Mouse (Mus musculus) myocyte (in vitro differentiated cells): ENCODE data around the gene Mfap4. TPM values are rescaled to one million over a fixed set of nuclear protein-coding genes. Genes with fewer than 3 reads are reported as not detected.

Source experiments
- H3K27me3 ChIP-seq: one replicate; pipeline ENCODE4 v1.6.1; 2011; ENCODE audit not compliant: control insufficient read depth, insufficient read depth, insufficient read length
- H3K36me3 ChIP-seq: one replicate; pipeline ENCODE4 v1.6.1; 2011; ENCODE audit not compliant: control insufficient read depth, insufficient read depth
- H3K4me2 ChIP-seq: one replicate; pipeline ENCODE4 v1.6.1; 2011; ENCODE audit warnings: low read depth, control low read depth
- H3K4me3 ChIP-seq: one replicate; pipeline ENCODE4 v1.5.1; 2011; ENCODE audit warnings: mild to moderate bottlenecking, control low read depth, moderate library complexity
- H3K79me2 ChIP-seq: one replicate; pipeline ENCODE4 v1.6.1; 2011; ENCODE audit not compliant: control insufficient read depth, insufficient read depth
- H3ac ChIP-seq: one replicate; pipeline ENCODE4 v1.6.1; 2011; ENCODE audit not compliant: control insufficient read depth, insufficient read length
- CEBPB ChIP-seq: IDR thresholded peaks from 2 replicates; pipeline ENCODE4 v1.6.1; 2011; ENCODE audit warnings: mild to moderate bottlenecking, moderate library complexity; ENCODE audit not compliant: poor library complexity, insufficient read depth, severe bottlenecking
- E2F4 ChIP-seq: IDR thresholded peaks from one replicate; pipeline ENCODE4 v1.6.1; 2011; ENCODE audit warnings: mild to moderate bottlenecking, control low read depth, moderate library complexity; ENCODE audit not compliant: insufficient read depth
- MAX ChIP-seq: IDR thresholded peaks from one replicate; pipeline ENCODE4 v1.6.1; 2011; ENCODE audit warnings: low read depth, mild to moderate bottlenecking, control low read depth
- MYOD1 ChIP-seq, 3 experiments: IDR thresholded peaks; one replicate each; pipeline ENCODE4 v1.6.1; 2011; ENCODE audit warnings: control low read depth in 2 of 3, low read depth in 2 of 3, mild to moderate bottlenecking in 2 of 3, moderate library complexity in 1 of 3; ENCODE audit not compliant: insufficient read length in 2 of 3, control insufficient read depth in 1 of 3
- MYOG ChIP-seq, 3 experiments: IDR thresholded peaks; one replicate each; pipeline ENCODE4 v1.6.1; 2011; ENCODE audit warnings: control low read depth in 2 of 3, low read depth in 2 of 3, mild to moderate bottlenecking in 2 of 3; ENCODE audit not compliant: insufficient read length in 2 of 3, control insufficient read depth in 1 of 3, insufficient read depth in 1 of 3
- POLR2A ChIP-seq: IDR thresholded peaks from one replicate; pipeline ENCODE4 v1.6.1; 2011; ENCODE audit warnings: low read depth, mild to moderate bottlenecking, control low read depth, moderate library complexity; ENCODE audit not compliant: insufficient read length
- POLR2AphosphoS2 ChIP-seq: IDR thresholded peaks from one replicate; pipeline ENCODE4 v1.6.1; 2011; ENCODE audit warnings: low read depth, control low read depth; ENCODE audit not compliant: insufficient read length
- REST ChIP-seq: IDR thresholded peaks from one replicate; pipeline ENCODE4 v1.6.1; 2011; ENCODE audit warnings: mild to moderate bottlenecking, control low read depth, moderate library complexity; ENCODE audit not compliant: insufficient read depth, insufficient read length
- SRF ChIP-seq: IDR thresholded peaks from one replicate; pipeline ENCODE4 v1.6.1; 2011; ENCODE audit warnings: low read depth; ENCODE audit not compliant: control insufficient read depth, insufficient read length
- TCF12 ChIP-seq: IDR thresholded peaks from one replicate; pipeline ENCODE4 v1.6.1; 2011; ENCODE audit warnings: mild to moderate bottlenecking, control low read depth; ENCODE audit not compliant: poor library complexity, insufficient read depth, severe bottlenecking
- TCF3 ChIP-seq: IDR thresholded peaks from one replicate; pipeline ENCODE4 v1.6.1; 2011; ENCODE audit warnings: low read depth, control low read depth; ENCODE audit not compliant: insufficient read length
- USF1 ChIP-seq: IDR thresholded peaks from one replicate; pipeline ENCODE4 v1.6.1; 2011; ENCODE audit warnings: low read depth, mild to moderate bottlenecking, control low read depth, moderate library complexity
- polyA plus RNA-seq: library from polyadenylated mRNA; unstranded; fragments of >200 nt; fragmentation: generic; extraction: Trizol; gene quantifications from one replicate; pipeline ENCODE4 v1.2.1, GENCODE M21; 2012; ENCODE audit warnings: missing spikeins

The Mfap4 gene
- polyA plus RNA-seq, 1 experiment, result 1.1 TPM

DNA sequence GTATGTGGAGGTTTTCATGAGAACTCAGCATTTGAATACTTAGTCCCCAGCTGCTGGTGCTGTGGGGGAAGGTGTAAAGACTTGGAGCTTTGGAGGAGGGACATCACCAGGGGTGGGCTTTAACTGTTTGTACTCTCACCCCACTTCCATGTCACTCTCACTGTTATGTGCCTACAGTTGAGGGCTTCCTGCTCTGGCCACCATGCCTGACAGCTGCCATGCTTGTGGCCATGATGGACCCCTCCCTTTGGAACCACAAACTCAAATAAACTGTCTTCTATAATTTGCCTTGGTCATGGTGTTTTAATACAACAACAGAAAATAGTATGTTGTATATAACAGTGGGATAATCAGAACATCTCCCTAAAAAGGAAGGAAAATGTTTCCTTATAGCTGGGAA lies 14.4 kb upstream of the Mfap4 start:
- Histone ChIP-seq H3K4me2 (no peak overlapping the region), H3K36me3 (no peaks in the 10 kb centered on the region), H3K4me3 (no peak overlapping the region), H3K79me2 (no peaks in the 10 kb centered on the region), H3ac (no peak overlapping the region), H3K27me3 (peaks cover 7% of the 10 kb centered on the region)
- peak in 2 of 3 experiments; percentile 31 to 73 for TF ChIP-seq MYOG (IDR thresholded peaks at IDR 0.05; ENCODE audit: control insufficient read depth in 1 of 3, insufficient read depth in 1 of 3, insufficient read length in 2 of 3, low read depth in 2 of 3)
- peak in 1 of 3 experiments; percentile 64 for TF ChIP-seq MYOD1 (IDR thresholded peaks at IDR 0.05; ENCODE audit: control insufficient read depth in 1 of 3, insufficient read length in 2 of 3, low read depth in 2 of 3)
- TF ChIP-seq REST, result no peak

DNA sequence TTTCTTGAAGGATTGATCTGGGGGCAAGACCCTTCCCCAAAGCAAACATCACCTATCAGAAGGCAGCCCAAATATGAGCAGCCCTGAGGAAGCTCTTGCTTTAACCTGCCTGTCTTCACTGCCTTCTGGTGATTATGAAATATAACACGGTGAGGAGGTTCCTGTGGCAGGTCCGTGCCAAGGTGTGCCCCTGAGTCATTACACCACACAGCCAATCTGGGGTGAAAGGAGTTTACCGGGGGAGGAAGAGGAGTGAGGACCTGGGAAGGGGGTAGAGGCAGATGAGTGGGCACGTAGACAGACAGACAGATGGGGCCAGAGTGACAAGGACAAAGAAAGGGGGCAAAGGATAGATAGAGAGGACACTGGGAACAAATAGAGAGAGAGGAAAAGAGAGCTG lies 11.6 kb upstream of the Mfap4 start:
- Histone ChIP-seq H3K79me2 (no peaks in the 10 kb centered on the region), H3K27me3 (no peaks in the 10 kb centered on the region)
- TF ChIP-seq MYOD1 (IDR thresholded peaks at IDR 0.05; ENCODE audit: control insufficient read depth in 1 of 3, insufficient read length in 2 of 3, low read depth in 2 of 3), result no peak
- no peak for TF ChIP-seq TCF3
- no peak for TF ChIP-seq SRF
- no peak for TF ChIP-seq POLR2A
- TF ChIP-seq CEBPB, result no peak
- TF ChIP-seq USF1, result no peak
- TF ChIP-seq POLR2AphosphoS2, result no peak
- no peak for TF ChIP-seq E2F4

GRCm38 (mm10) chr11:61476786-61477382 lies 8.3 kb upstream of the Mfap4 start:
- H3K4me2 ChIP-seq, result peak overlapping the region; percentile 48
- no peaks in the 10 kb centered on the region for H3K27me3 ChIP-seq
- H3ac ChIP-seq, result no peak overlapping the region
- H3K36me3 ChIP-seq, result no peaks in the 10 kb centered on the region
- TF ChIP-seq POLR2AphosphoS2, result no peak
- TF ChIP-seq MYOD1 (IDR thresholded peaks at IDR 0.05; ENCODE audit: control insufficient read depth in 1 of 3, insufficient read length in 2 of 3, low read depth in 2 of 3), result peak in 2 of 3 experiments; percentile 18 to 49
- peak in 1 of 3 experiments; percentile 68 for TF ChIP-seq MYOG (IDR thresholded peaks at IDR 0.05; ENCODE audit: control insufficient read depth in 1 of 3, insufficient read depth in 1 of 3, insufficient read length in 2 of 3, low read depth in 2 of 3)
- TF ChIP-seq TCF12, result no peak
- H3K4me3 ChIP-seq, result no peak overlapping the region
- no peaks in the 10 kb centered on the region for H3K79me2 ChIP-seq

More for the DNA sequence above, 11.6 kb upstream of the Mfap4 start:
- Histone ChIP-seq H3K36me3 (no peaks in the 10 kb centered on the region), H3ac (no peak overlapping the region), H3K4me3 (no peak overlapping the region), H3K4me2 (no peak overlapping the region)

GRCm38 (mm10) chr11:61477566-61478508 lies 7.4 kb upstream of the Mfap4 start:
- H3K36me3 ChIP-seq, result no peaks in the 10 kb centered on the region
- H3K79me2 ChIP-seq, result no peaks in the 10 kb centered on the region
- H3K4me2 ChIP-seq, result peak overlapping the region; percentile 48
- H3K4me3 ChIP-seq, result no peak overlapping the region
- no peak overlapping the region for H3ac ChIP-seq
- peak in 2 of 3 experiments; percentile 31 to 65 for TF ChIP-seq MYOG (IDR thresholded peaks at IDR 0.05; ENCODE audit: control insufficient read depth in 1 of 3, insufficient read depth in 1 of 3, insufficient read length in 2 of 3, low read depth in 2 of 3)
- TF ChIP-seq USF1, result no peak
- TF ChIP-seq MYOD1 (IDR thresholded peaks at IDR 0.05; ENCODE audit: control insufficient read depth in 1 of 3, insufficient read length in 2 of 3, low read depth in 2 of 3), result peak in 2 of 3 experiments; percentile 79 to 84
- H3K27me3 ChIP-seq, result no peaks in the 10 kb centered on the region

DNA sequence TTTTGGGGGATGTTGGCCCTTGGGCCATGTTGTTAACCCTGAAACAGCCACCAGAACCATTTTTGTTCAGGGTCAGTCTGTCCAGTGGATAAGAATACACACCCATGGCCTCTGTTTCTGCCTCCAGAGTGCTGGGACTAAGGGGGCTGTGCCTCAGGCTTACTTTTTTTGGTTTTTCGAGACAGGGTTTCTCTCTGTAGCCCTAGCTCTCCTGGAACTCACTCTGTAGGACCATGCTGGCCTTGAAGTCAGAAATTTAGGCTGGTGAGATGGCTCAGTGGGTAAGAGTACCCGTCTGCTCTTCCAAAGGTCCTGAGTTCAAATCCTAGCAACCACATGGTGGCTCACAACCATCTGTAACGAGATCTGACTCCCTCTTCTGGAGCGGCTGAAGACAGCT lies 6.4 kb upstream of the Mfap4 start:
- Histone ChIP-seq H3K27me3 (no peaks in the 10 kb centered on the region), H3K36me3 (no peaks in the 10 kb centered on the region), H3K79me2 (no peaks in the 10 kb centered on the region), H3K4me3 (no peak overlapping the region), H3K4me2 (no peak overlapping the region), H3ac (no peak overlapping the region)
- no peak for TF ChIP-seq SRF
- no peak for TF ChIP-seq TCF12
- no peak for TF ChIP-seq POLR2AphosphoS2
- TF ChIP-seq POLR2A, result no peak
- TF ChIP-seq CEBPB, result no peak
- TF ChIP-seq E2F4, result no peak
- no peak for TF ChIP-seq MAX
- TF ChIP-seq REST, result no peak
- no peak for TF ChIP-seq MYOG (IDR thresholded peaks at IDR 0.05; ENCODE audit: control insufficient read depth in 1 of 3, insufficient read depth in 1 of 3, insufficient read length in 2 of 3, low read depth in 2 of 3)
- no peak for TF ChIP-seq MYOD1 (IDR thresholded peaks at IDR 0.05; ENCODE audit: control insufficient read depth in 1 of 3, insufficient read length in 2 of 3, low read depth in 2 of 3)
- no peak for TF ChIP-seq TCF3
- no peak for TF ChIP-seq USF1
